Mouse (Mus musculus): ENCODE measurements around the gene Chid1. TPM values are rescaled to one million over a fixed set of nuclear protein-coding genes. Genes with fewer than 3 reads are reported as not detected.
A peak's percentile ranks its signal among the peaks of the same experiment; 100 is the strongest.

Chid1 gene
- total and polyA plus RNA-seq, 2 experiments: 24.2 to 45.1 TPM

GRCm38 (mm10) chr7:141483114-141483653 is 56.5 kb downstream of the Chid1 start:
- DNase-seq (ENCODE audit: extremely low read depth, low read depth, low spot score): no peak
- Histone ChIP-seq H3K9ac (ENCODE audit: low read depth, low read length) (no peak overlapping the region), H3K36me3 (ENCODE audit: control insufficient read depth, insufficient read depth, low read length) (peaks cover 10% of the 10 kb centered on the region), H3K79me2 (ENCODE audit: control insufficient read depth, insufficient read depth, low read length) (peaks cover 19% of the 10 kb centered on the region), H3K27ac (replicated peaks; ENCODE audit: insufficient read depth, low read depth, low read length) (no peak overlapping the region), H3K27me3 (ENCODE audit: control insufficient read depth, insufficient read depth, low read length) (no peaks in the 10 kb centered on the region), H3K4me3 (ENCODE audit: insufficient read depth, low read depth, low read length) (no peak overlapping the region), H3K4me1 (ENCODE audit: control insufficient read depth, insufficient read depth, low read length) (peaks cover 10% of the 10 kb centered on the region)
- WGBS: 81% methylated on average over 6 of the region's 6 CpGs
- TF ChIP-seq CTCF (IDR thresholded peaks at IDR 0.05; ENCODE audit: low read depth, low read length): no peak
- TF ChIP-seq POLR2A (IDR thresholded peaks at IDR 0.05; ENCODE audit: extremely low read depth, insufficient read depth, low read length): no peak

GRCm38 (mm10) chr7:141482531-141483024 is 57.1 kb downstream of the Chid1 start:
- Histone ChIP-seq H3K9ac (ENCODE audit: low read depth, low read length) (no peak overlapping the region), H3K4me3 (ENCODE audit: insufficient read depth, low read depth, low read length) (no peak overlapping the region)

GRCm38 (mm10) chr7:141481498-141482401 is 57.9 kb downstream of the Chid1 start:
- H3K9ac ChIP-seq (ENCODE audit: low read depth, low read length): peak overlapping the region; percentile 30
- H3K4me1 ChIP-seq (ENCODE audit: control insufficient read depth, insufficient read depth, low read length): peaks cover 18% of the 10 kb centered on the region
- peaks cover 8% of the 10 kb centered on the region for H3K36me3 ChIP-seq (ENCODE audit: control insufficient read depth, insufficient read depth, low read length)
- 20% methylated on average over 81 of the region's 81 CpGs for WGBS
- H3K79me2 ChIP-seq (ENCODE audit: control insufficient read depth, insufficient read depth, low read length): peaks cover 29% of the 10 kb centered on the region
- peak; percentile 33; the same call in 1 of the 2 replicates for TF ChIP-seq CTCF (IDR thresholded peaks at IDR 0.05; ENCODE audit: low read depth, low read length)
- TF ChIP-seq POLR2A (IDR thresholded peaks at IDR 0.05; ENCODE audit: extremely low read depth, insufficient read depth, low read length): no peak
- H3K27me3 ChIP-seq (ENCODE audit: control insufficient read depth, insufficient read depth, low read length): no peaks in the 10 kb centered on the region
- peak overlapping the region; percentile 30; the same call in 1 of the 2 replicates for H3K4me3 ChIP-seq (ENCODE audit: insufficient read depth, low read depth, low read length)
- H3K27ac ChIP-seq (replicated peaks; ENCODE audit: insufficient read depth, low read depth, low read length): no peak overlapping the region
- no peak for DNase-seq (ENCODE audit: extremely low read depth, low read depth, low spot score)

More at GRCm38 (mm10) chr7:141482531-141483024, 57.1 kb downstream of the Chid1 start:
- no peak for TF ChIP-seq POLR2A (IDR thresholded peaks at IDR 0.05; ENCODE audit: extremely low read depth, insufficient read depth, low read length)
- Histone ChIP-seq H3K27me3 (ENCODE audit: control insufficient read depth, insufficient read depth, low read length) (no peaks in the 10 kb centered on the region), H3K4me1 (ENCODE audit: control insufficient read depth, insufficient read depth, low read length) (peaks cover 13% of the 10 kb centered on the region), H3K27ac (replicated peaks; ENCODE audit: insufficient read depth, low read depth, low read length) (no peak overlapping the region), H3K79me2 (ENCODE audit: control insufficient read depth, insufficient read depth, low read length) (peaks cover 25% of the 10 kb centered on the region), H3K36me3 (ENCODE audit: control insufficient read depth, insufficient read depth, low read length) (peaks cover 10% of the 10 kb centered on the region)
- no peak for DNase-seq (ENCODE audit: extremely low read depth, low read depth, low spot score)
- WGBS: 79% methylated on average over 11 of the region's 11 CpGs

- DNase-seq (ENCODE audit: extremely low read depth, low read depth, low spot score): peak; percentile 61
- Histone ChIP-seq H3K36me3 (ENCODE audit: control insufficient read depth, insufficient read depth, low read length) (peaks cover 3% of the 10 kb centered on the region; the same call in 1 of the 2 replicates), H3K27ac (replicated peaks; ENCODE audit: insufficient read depth, low read depth, low read length) (no peak overlapping the region)
These were observed 58.7 kb downstream of the Chid1 start for GRCm38 (mm10) chr7:141480842-141481497.

GRCm38 (mm10) chr7:141478270-141478748 is 61.3 kb downstream of the Chid1 start:
- DNase-seq (ENCODE audit: extremely low read depth, low read depth, low spot score): no peak
- H3K27ac ChIP-seq (replicated peaks; ENCODE audit: insufficient read depth, low read depth, low read length): 0 out of 2 replicates have a peak overlapping the region, but pooled peaks have one; percentile 92
- no peaks in the 10 kb centered on the region for H3K27me3 ChIP-seq (ENCODE audit: control insufficient read depth, insufficient read depth, low read length)
- TF ChIP-seq POLR2A (IDR thresholded peaks at IDR 0.05; ENCODE audit: extremely low read depth, insufficient read depth, low read length): no peak
- no peak for TF ChIP-seq CTCF (IDR thresholded peaks at IDR 0.05; ENCODE audit: low read depth, low read length)
- H3K4me3 ChIP-seq (ENCODE audit: insufficient read depth, low read depth, low read length): no peak overlapping the region
- peaks cover 30% of the 10 kb centered on the region for H3K4me1 ChIP-seq (ENCODE audit: control insufficient read depth, insufficient read depth, low read length)
- peaks cover 39% of the 10 kb centered on the region for H3K79me2 ChIP-seq (ENCODE audit: control insufficient read depth, insufficient read depth, low read length)
- no peaks in the 10 kb centered on the region for H3K36me3 ChIP-seq (ENCODE audit: control insufficient read depth, insufficient read depth, low read length)
- WGBS: 55% methylated on average over 5 of the region's 5 CpGs
- 0 out of 2 replicates have a peak overlapping the region, but pooled peaks have one; percentile 6 for H3K9ac ChIP-seq (ENCODE audit: low read depth, low read length)

More at GRCm38 (mm10) chr7:141480842-141481497, 58.7 kb downstream of the Chid1 start:
- H3K79me2 ChIP-seq (ENCODE audit: control insufficient read depth, insufficient read depth, low read length): peaks cover 29% of the 10 kb centered on the region
- no peak overlapping the region for H3K9ac ChIP-seq (ENCODE audit: low read depth, low read length)
- no peak overlapping the region for H3K4me3 ChIP-seq (ENCODE audit: insufficient read depth, low read depth, low read length)
- TF ChIP-seq CTCF (IDR thresholded peaks at IDR 0.05; ENCODE audit: low read depth, low read length) (peak; percentile 99), POLR2A (IDR thresholded peaks at IDR 0.05; ENCODE audit: extremely low read depth, insufficient read depth, low read length) (no peak)
- H3K4me1 ChIP-seq (ENCODE audit: control insufficient read depth, insufficient read depth, low read length): peaks cover 18% of the 10 kb centered on the region
- 20% methylated on average over 10 of the region's 10 CpGs for WGBS
- no peaks in the 10 kb centered on the region for H3K27me3 ChIP-seq (ENCODE audit: control insufficient read depth, insufficient read depth, low read length)
